Mouse (Mus musculus) cortical plate, adult 2 months (tissue): Measurements from ENCODE around the gene Il21r.

Experiments
- CTCF ChIP-seq: fragments of 200-500 bp; IDR thresholded peaks from 2 replicates; pipeline ENCODE4 v1.5.1; 2011; ENCODE audit warnings: mild to moderate bottlenecking, control low read depth, low read length; ENCODE audit not compliant: insufficient read depth; ENCODE audit errors: extremely low read depth
- POLR2A ChIP-seq: fragments of 200-500 bp; IDR thresholded peaks from 2 replicates; pipeline ENCODE4 v1.6.1; 2011; ENCODE audit warnings: mild to moderate bottlenecking, low read length, control low read depth; ENCODE audit not compliant: insufficient read depth; ENCODE audit errors: extremely low read depth

- TF ChIP-seq POLR2A (no peak), CTCF (no peak)
These were observed 49.4 kb upstream of the Il21r start for GRCm38 (mm10) chr7:125553653-125554428.
